Mouse (Mus musculus): ENCODE results near the gene C1qtnf1. TPM values are rescaled to one million over a fixed set of nuclear protein-coding genes. Genes with fewer than 3 reads are reported as not detected.

The C1qtnf1 gene
- polyA plus RNA-seq, 2 experiments: 1.1 to 1.4 TPM

DNA sequence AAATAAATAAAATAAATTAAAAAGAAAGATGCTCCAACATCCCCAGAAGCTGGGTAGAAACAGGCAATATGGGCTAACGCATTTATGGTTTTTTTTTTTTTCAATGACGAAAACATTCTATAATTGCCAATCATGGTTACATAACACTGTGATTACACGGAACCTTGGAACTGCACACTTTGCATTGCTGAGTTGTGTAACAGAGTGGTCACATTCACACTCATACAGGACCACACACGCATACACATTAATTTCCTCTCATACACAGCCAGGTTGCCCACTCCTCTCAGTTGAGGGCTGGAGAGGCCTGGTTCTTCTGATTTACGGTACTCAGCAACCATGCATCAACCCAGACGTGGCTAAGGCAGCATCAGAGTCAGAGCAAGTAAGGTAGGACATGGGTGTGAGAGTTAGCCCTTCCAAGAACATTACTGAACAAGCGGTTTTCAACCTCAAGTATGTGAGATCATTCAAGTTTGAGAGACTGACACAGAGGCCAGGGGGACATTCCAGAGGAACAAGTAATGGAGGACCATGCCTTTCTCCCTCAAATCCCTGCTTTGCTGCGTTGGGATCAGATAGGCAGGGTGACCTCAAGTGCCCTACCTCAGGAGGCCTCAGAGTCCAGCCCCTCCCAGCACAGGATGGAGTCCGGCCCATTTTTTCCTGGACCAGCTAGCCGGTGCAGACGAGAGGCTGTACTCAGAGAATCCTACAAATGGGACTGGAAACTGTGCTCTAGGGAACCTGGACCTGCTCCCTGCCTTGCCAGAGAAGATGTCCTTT, 26.1 kb downstream of the C1qtnf1 start:
- no peak for DNase-seq (ENCODE audit: low read depth in 3 of 3, low spot score in 3 of 3)
- Histone ChIP-seq H3K9me3 (ENCODE audit: control insufficient read depth, low read length) (no peaks in the 10 kb centered on the region), H3K27me3 (ENCODE audit: control insufficient read depth, insufficient read depth, low read length) (no peaks in the 10 kb centered on the region), H3K4me2 (ENCODE audit: low read depth) (no peak overlapping the region), H3K36me3 (replicated peaks; ENCODE audit: control insufficient read depth, insufficient read depth, low read depth) (no peaks in the 10 kb centered on the region), H3K4me1 (replicated peaks; ENCODE audit: control insufficient read depth in 2 of 2, insufficient read depth in 2 of 2, low read length in 1 of 2) (no peaks in the 10 kb centered on the region; a peak in 1 of 4 replicates), H3K4me3 (ENCODE audit: insufficient read depth in 1 of 2, low read depth in 2 of 2, low read length in 2 of 2) (no peak overlapping the region), H3K27ac (no peak overlapping the region), H3K9ac (replicated peaks) (no peak overlapping the region)
- WGBS (ENCODE audit: insufficient replicate concordance): 65% methylated on average over 11 of the region's 11 CpGs
- no peak for ATAC-seq (ENCODE audit: insufficient read depth)
- no peak for TF ChIP-seq EP300 (IDR thresholded peaks at IDR 0.05; ENCODE audit: low read depth)
- no peak for TF ChIP-seq CTCF (IDR thresholded peaks at IDR 0.05; ENCODE audit: low read depth)

DNA sequence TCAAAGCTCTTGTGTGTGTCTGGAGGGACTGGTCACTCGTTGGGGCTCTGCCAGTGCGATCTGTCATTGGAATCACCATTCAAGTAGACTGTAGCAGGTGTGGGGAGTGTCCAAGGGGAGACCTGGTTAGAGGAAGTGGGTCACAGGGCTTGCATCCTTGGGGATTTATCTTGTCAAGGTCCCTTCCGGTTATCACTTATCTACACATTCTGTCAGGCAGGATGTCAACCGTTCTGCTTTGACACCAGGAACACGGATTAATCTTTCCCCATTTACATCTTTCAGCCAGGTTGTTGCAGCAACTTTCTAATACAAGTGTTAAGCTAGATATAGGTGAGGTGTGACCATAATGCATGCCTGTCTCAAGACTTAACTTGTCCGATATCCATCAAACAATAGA, 27.8 kb downstream of the C1qtnf1 start:
- Histone ChIP-seq H3K9me3 (ENCODE audit: control insufficient read depth, low read length) (no peaks in the 10 kb centered on the region), H3K4me3 (ENCODE audit: insufficient read depth in 1 of 2, low read depth in 2 of 2, low read length in 2 of 2) (no peak overlapping the region), H3K36me3 (replicated peaks; ENCODE audit: control insufficient read depth, insufficient read depth, low read depth) (no peaks in the 10 kb centered on the region), H3K4me2 (ENCODE audit: low read depth) (no peak overlapping the region), H3K27me3 (ENCODE audit: control insufficient read depth, insufficient read depth, low read length) (no peaks in the 10 kb centered on the region), H3K27ac (no peak overlapping the region), H3K4me1 (replicated peaks; ENCODE audit: control insufficient read depth in 2 of 2, insufficient read depth in 2 of 2, low read length in 1 of 2) (peaks cover 0 to 2% of the 10 kb centered on the region in 2 experiments; a peak in 2 of 4 replicates), H3K9ac (replicated peaks) (no peak overlapping the region)
- WGBS (ENCODE audit: insufficient replicate concordance): 48% methylated on average over 6 of the region's 6 CpGs
- ATAC-seq (ENCODE audit: insufficient read depth) (no peak), DNase-seq (ENCODE audit: low read depth in 3 of 3, low spot score in 3 of 3) (no peak)
- TF ChIP-seq CTCF (IDR thresholded peaks at IDR 0.05; ENCODE audit: low read depth) (no peak), EP300 (IDR thresholded peaks at IDR 0.05; ENCODE audit: low read depth) (no peak)

DNA sequence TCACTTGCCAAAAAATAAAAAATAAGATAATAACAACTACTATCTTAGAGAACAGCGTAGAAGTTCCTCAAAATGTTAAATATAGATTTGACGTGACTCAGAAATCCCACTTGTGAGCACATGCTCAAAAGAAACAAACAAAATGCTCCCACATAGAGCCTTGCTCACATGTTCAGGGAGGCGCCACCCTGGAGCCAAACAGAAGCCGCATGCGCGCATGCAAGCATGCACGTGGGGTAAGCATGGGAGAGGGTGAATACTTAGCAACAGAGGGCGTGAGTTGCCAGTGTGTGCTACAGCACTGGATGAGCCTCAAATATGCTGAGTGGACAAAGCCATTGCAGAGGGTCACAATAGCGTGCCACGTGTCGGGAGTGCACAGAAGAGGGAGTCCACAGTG, 28.9 kb downstream of the C1qtnf1 start:
- WGBS (ENCODE audit: insufficient replicate concordance): 57% methylated on average over 11 of the region's 11 CpGs
- Histone ChIP-seq H3K27ac (no peak overlapping the region), H3K9ac (replicated peaks) (no peak overlapping the region), H3K4me3 (ENCODE audit: insufficient read depth in 1 of 2, low read depth in 2 of 2, low read length in 2 of 2) (no peak overlapping the region), H3K9me3 (ENCODE audit: control insufficient read depth, low read length) (no peaks in the 10 kb centered on the region), H3K4me1 (replicated peaks; ENCODE audit: control insufficient read depth in 2 of 2, insufficient read depth in 2 of 2, low read length in 1 of 2) (peaks cover 0 to 2% of the 10 kb centered on the region in 2 experiments; a peak in 2 of 4 replicates), H3K4me2 (ENCODE audit: low read depth) (no peak overlapping the region), H3K36me3 (replicated peaks; ENCODE audit: control insufficient read depth, insufficient read depth, low read depth) (no peaks in the 10 kb centered on the region), H3K27me3 (ENCODE audit: control insufficient read depth, insufficient read depth, low read length) (no peaks in the 10 kb centered on the region)
- TF ChIP-seq CTCF (IDR thresholded peaks at IDR 0.05; ENCODE audit: low read depth) (no peak), EP300 (IDR thresholded peaks at IDR 0.05; ENCODE audit: low read depth) (no peak)
- no peak for ATAC-seq (ENCODE audit: insufficient read depth)
- DNase-seq (ENCODE audit: low read depth in 3 of 3, low spot score in 3 of 3): no peak

DNA sequence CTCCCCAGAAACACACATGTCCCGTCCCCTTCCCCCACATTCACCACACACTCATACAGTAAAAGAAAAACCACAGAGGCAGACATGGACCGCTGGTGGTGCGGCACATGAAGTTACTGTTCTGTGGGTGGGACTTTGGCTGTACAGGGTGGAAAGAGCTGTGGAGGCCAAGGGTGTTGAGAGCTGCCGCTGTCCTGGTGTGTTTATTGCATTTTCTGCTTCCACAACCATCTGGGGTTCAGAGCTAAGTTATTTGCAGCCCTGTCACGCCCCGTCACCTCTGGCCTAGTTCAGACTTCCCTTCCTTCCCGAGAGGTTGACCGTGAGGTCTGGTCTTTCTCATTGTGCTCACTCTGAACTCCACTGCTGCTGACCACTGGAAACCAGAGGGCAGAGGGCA, 31.0 kb downstream of the C1qtnf1 start:
- DNase-seq (ENCODE audit: low read depth in 3 of 3, low spot score in 3 of 3) (no peak), ATAC-seq (ENCODE audit: insufficient read depth) (peak; percentile 35; the same call in 1 of the 2 replicates)
- Histone ChIP-seq H3K4me3 (ENCODE audit: insufficient read depth in 1 of 2, low read depth in 2 of 2, low read length in 2 of 2) (no peak overlapping the region), H3K4me2 (ENCODE audit: low read depth) (no peak overlapping the region), H3K36me3 (replicated peaks; ENCODE audit: control insufficient read depth, insufficient read depth, low read depth) (no peaks in the 10 kb centered on the region), H3K9ac (replicated peaks) (no peak overlapping the region), H3K4me1 (replicated peaks; ENCODE audit: control insufficient read depth in 2 of 2, insufficient read depth in 2 of 2, low read length in 1 of 2) (peaks cover 0 to 2% of the 10 kb centered on the region in 2 experiments; a peak in 2 of 4 replicates), H3K27ac (no peak overlapping the region), H3K27me3 (ENCODE audit: control insufficient read depth, insufficient read depth, low read length) (no peaks in the 10 kb centered on the region), H3K9me3 (ENCODE audit: control insufficient read depth, low read length) (no peaks in the 10 kb centered on the region)
- WGBS (ENCODE audit: insufficient replicate concordance): 9% methylated on average over 8 of the region's 8 CpGs
- TF ChIP-seq CTCF (IDR thresholded peaks at IDR 0.05; ENCODE audit: low read depth): no peak
- TF ChIP-seq EP300 (IDR thresholded peaks at IDR 0.05; ENCODE audit: low read depth): no peak

DNA sequence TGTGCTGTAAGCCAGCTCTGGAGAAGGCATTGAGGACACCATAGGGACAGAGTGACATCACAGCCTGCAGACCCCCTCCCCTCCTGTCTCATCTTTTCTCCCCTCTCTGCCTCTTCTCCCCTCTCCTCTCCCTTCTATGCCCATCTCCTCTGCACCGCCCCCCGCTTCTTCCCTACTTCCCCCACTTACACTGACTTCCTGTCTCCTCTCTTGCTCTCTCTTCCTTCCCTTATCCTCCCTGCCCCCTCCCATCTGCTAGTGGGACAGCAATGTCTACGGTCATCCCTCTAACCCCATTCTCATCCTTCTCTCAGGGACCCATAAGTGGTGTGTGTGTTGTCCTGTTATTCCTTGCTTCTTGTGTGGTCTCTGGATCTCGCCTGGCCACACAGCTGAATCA, 31.5 kb downstream of the C1qtnf1 start:
- no peaks in the 10 kb centered on the region for H3K27me3 ChIP-seq (ENCODE audit: control insufficient read depth, insufficient read depth, low read length)
- H3K4me1 ChIP-seq (replicated peaks; ENCODE audit: control insufficient read depth in 2 of 2, insufficient read depth in 2 of 2, low read length in 1 of 2): peaks cover 0 to 2% of the 10 kb centered on the region in 2 experiments; a peak in 2 of 4 replicates
- H3K36me3 ChIP-seq (replicated peaks; ENCODE audit: control insufficient read depth, insufficient read depth, low read depth): no peaks in the 10 kb centered on the region
- ATAC-seq (ENCODE audit: insufficient read depth): 0 out of 2 replicates have a peak, but pooled peaks have one; percentile 11
- no peaks in the 10 kb centered on the region for H3K9me3 ChIP-seq (ENCODE audit: control insufficient read depth, low read length)
- no peak overlapping the region for H3K9ac ChIP-seq (replicated peaks)
- DNase-seq (ENCODE audit: low read depth in 3 of 3, low spot score in 3 of 3): no peak
- no peak overlapping the region for H3K27ac ChIP-seq
- H3K4me3 ChIP-seq (ENCODE audit: insufficient read depth in 1 of 2, low read depth in 2 of 2, low read length in 2 of 2): no peak overlapping the region
- WGBS (ENCODE audit: insufficient replicate concordance): 39% methylated on average over 4 of the region's 4 CpGs
- TF ChIP-seq EP300 (IDR thresholded peaks at IDR 0.05; ENCODE audit: low read depth): no peak
- no peak for TF ChIP-seq CTCF (IDR thresholded peaks at IDR 0.05; ENCODE audit: low read depth)
- no peak overlapping the region for H3K4me2 ChIP-seq (ENCODE audit: low read depth)

Measured in liver, embryonic 14.5 days (tissue).